Mouse (Mus musculus) liver, embryonic 14.5 days (tissue): ENCODE measurements around the gene Fam20c.

Experiments
- CTCF ChIP-seq: IDR thresholded peaks from 2 replicates; pipeline ENCODE4 v1.5.1; 2016; ENCODE audit warnings: antibody characterized with exemption, low read depth, control low read depth
- EP300 ChIP-seq: IDR thresholded peaks from 2 replicates; pipeline ENCODE4 v1.6.1; 2016; ENCODE audit warnings: antibody characterized with exemption, low read depth

GRCm38 (mm10) chr5:138783181-138783580 lies 28.9 kb downstream of the Fam20c start:
- TF ChIP-seq CTCF: no peak
- no peak for TF ChIP-seq EP300
